Mouse (Mus musculus) brain, embryonic 14.5 days (tissue): ENCODE results near the gene Bach2.

Source experiments
- CTCF ChIP-seq: fragments of 200-500 bp; IDR thresholded peaks from 2 replicates; pipeline ENCODE4 v1.5.1; 2012; ENCODE audit warnings: inconsistent platforms, mild to moderate bottlenecking, moderate library complexity, borderline replicate concordance; ENCODE audit not compliant: insufficient read depth, insufficient read length; ENCODE audit errors: extremely low read depth
- POLR2A ChIP-seq: fragments of 200-500 bp; IDR thresholded peaks from 2 replicates; pipeline ENCODE4 v1.6.1; 2012; ENCODE audit warnings: mild to moderate bottlenecking, inconsistent platforms, borderline replicate concordance; ENCODE audit not compliant: poor library complexity, insufficient read depth, insufficient read length, severe bottlenecking; ENCODE audit errors: extremely low read depth

- TF ChIP-seq CTCF, result no peak
- TF ChIP-seq POLR2A, result no peak
Observed at GRCm38 (mm10) chr4:32575165-32575564, 336.6 kb downstream of the Bach2 start.
